Mouse (Mus musculus) ES-E14 (cell line): ENCODE results near the gene Zfp385b. TPM values are rescaled to one million over a fixed set of nuclear protein-coding genes. Genes with fewer than 3 reads are reported as not detected.

Experiments used
- DNase-seq: peaks from one replicate; pipeline ENCODE4 v3.0.0-alpha.2; 2013; ENCODE audit warnings: low read depth, low spot score
- H3K27ac ChIP-seq: 2 replicates; pipeline ENCODE4 v1.5.1; 2012; ENCODE audit warnings: low read depth, mild to moderate bottlenecking, low read length, moderate library complexity, mixed read lengths; ENCODE audit not compliant: poor library complexity, insufficient read depth, severe bottlenecking
- H3K36me3 ChIP-seq: 2 replicates; pipeline ENCODE4 v1.6.1; 2012; ENCODE audit warnings: mild to moderate bottlenecking, low read length, moderate library complexity, mixed read lengths; ENCODE audit not compliant: control insufficient read depth, poor library complexity, insufficient read depth, severe bottlenecking
- H3K4me1 ChIP-seq, 2 experiments: fragments of 150-350 bp in 1 of 2; sonication (generic) in 1 of 2; 2 replicates each; pipeline ENCODE4 v1.6.1; 2012; ENCODE audit warnings: low read length in 2 of 2, mild to moderate bottlenecking in 1 of 2, mixed read lengths in 1 of 2; ENCODE audit not compliant: control insufficient read depth in 2 of 2, insufficient read depth in 2 of 2, poor library complexity in 1 of 2
- H3K4me3 ChIP-seq, 2 experiments: fragments of 150-350 bp in 1 of 2; sonication (generic) in 1 of 2; 2 replicates each; pipeline ENCODE4 v1.5.1; 2012; ENCODE audit warnings: low read length in 2 of 2, low read depth in 1 of 2, mild to moderate bottlenecking in 1 of 2, mixed read lengths in 1 of 2; ENCODE audit not compliant: insufficient read depth in 1 of 2, poor library complexity in 1 of 2, severe bottlenecking in 1 of 2
- H3K9ac ChIP-seq: 2 replicates; pipeline ENCODE4 v1.6.1; 2012; ENCODE audit warnings: low read depth, mild to moderate bottlenecking, low read length, mixed read lengths; ENCODE audit not compliant: poor library complexity, insufficient read depth, severe bottlenecking
- H3K9me3 ChIP-seq: fragments of 150-350 bp; sonication (generic); 2 replicates; pipeline ENCODE4 v1.6.1; 2012; ENCODE audit warnings: low read depth, mild to moderate bottlenecking, low read length; ENCODE audit not compliant: control insufficient read depth, insufficient read depth
- CHD2 ChIP-seq: IDR thresholded peaks from 2 replicates; pipeline ENCODE4 v1.6.1; 2014; ENCODE audit warnings: mild to moderate bottlenecking, low read depth, low read length, inconsistent platforms
- HCFC1 ChIP-seq: IDR thresholded peaks from 2 replicates; pipeline ENCODE4 v1.6.1; 2012; ENCODE audit warnings: low read length, inconsistent platforms, borderline replicate concordance; ENCODE audit not compliant: insufficient read depth
- MAFK ChIP-seq: IDR thresholded peaks from 2 replicates; pipeline ENCODE4 v1.6.1; 2014; ENCODE audit warnings: mild to moderate bottlenecking, low read depth, low read length, inconsistent platforms; ENCODE audit not compliant: insufficient read depth
- ZC3H11A ChIP-seq: IDR thresholded peaks from 2 replicates; pipeline ENCODE4 v1.6.1; 2012; ENCODE audit warnings: low read depth, mild to moderate bottlenecking, inconsistent platforms, low read length, borderline replicate concordance
- ZNF384 ChIP-seq: IDR thresholded peaks from 2 replicates; pipeline ENCODE4 v1.6.1; 2012; ENCODE audit warnings: low read depth, low read length, inconsistent platforms
- in situ Hi-C, 2 experiments: fragments of 600-800 bp; cut with MboI; formaldehyde crosslinking; loops; one replicate each; pipeline ENCODE4 v1.15.1; 2025; ENCODE audit warnings: low sequenced_read_pairs in 2 of 2, inconsistent platforms in 1 of 2; ENCODE audit not compliant: unreplicated experiment in 2 of 2
- total RNA-seq: library from RNA; depleted of rRNA; stranded (reverse); fragments of 300-350 nt; gene quantifications from 2 replicates; pipeline ENCODE4 v1.2.3, GENCODE M21; 2012

The Zfp385b gene
- total RNA-seq, 1 experiment = 0.09 TPM

DNA sequence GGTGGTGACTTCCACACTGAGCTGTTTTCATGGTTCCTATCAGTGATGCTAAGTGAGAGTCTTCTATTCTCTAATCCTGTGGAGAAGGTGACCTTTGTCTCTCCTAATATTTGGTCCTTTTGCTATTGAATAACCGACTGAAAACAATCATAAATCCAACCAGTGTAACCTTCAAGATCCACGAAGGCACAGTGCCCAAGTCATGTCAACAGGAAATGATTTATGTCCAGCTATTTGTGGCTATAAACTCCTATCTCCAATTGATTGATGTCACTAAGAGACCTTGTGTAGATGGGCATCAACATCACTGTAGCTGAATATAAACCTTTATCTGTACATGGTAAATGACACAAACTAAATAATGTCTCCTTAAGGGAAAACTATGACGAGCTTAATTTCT, 187.8 kb downstream of the Zfp385b start:
- in situ Hi-C loops = no loop called here
- Histone ChIP-seq H3K4me1 (no peaks in the 10 kb centered on the region), H3K4me3 (no peak overlapping the region), H3K27ac (no peak overlapping the region), H3K9me3 (no peaks in the 10 kb centered on the region), H3K36me3 (no peaks in the 10 kb centered on the region), H3K9ac (no peak overlapping the region)
- DNase-seq = no peak
- TF ChIP-seq HCFC1 (no peak), MAFK (no peak), CHD2 (no peak), ZC3H11A (no peak), ZNF384 (no peak)

DNA sequence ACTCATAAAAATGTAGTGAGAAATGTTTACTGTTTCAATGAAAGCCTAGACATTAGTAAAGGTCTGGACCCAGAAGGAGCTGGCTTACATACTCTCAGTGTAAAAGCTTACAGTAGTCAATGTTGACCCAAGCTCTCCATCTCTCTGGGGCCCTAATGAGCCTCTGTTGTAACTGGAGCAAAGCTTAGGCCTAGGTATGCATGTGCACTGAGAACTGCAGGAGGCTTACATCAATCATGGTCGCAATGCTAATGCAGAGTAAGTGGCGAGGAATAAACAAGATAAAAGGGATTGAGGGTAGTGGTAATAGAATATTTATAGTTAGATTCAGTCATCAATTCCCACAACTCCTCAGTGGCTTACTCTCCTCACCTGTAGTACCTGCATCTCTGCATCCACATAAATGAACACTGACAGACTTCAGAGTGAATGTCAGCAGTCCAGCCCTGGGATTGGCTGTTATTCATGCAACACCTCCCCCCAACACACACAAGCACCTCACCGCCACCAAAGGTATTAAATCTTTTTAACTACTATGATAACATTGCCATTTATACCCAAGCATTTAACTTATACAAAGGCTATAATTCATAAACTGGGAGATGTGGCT, 191.7 kb downstream of the Zfp385b start:
- H3K4me1 ChIP-seq = no peaks in the 10 kb centered on the region
- no peak overlapping the region for H3K4me3 ChIP-seq
- no peak overlapping the region for H3K27ac ChIP-seq
- H3K36me3 ChIP-seq = no peaks in the 10 kb centered on the region
- no peak for DNase-seq
- H3K9ac ChIP-seq = no peak overlapping the region
- in situ Hi-C loops = no loop called here
- no peaks in the 10 kb centered on the region for H3K9me3 ChIP-seq
- TF ChIP-seq ZNF384 (no peak), MAFK (no peak), CHD2 (no peak)

DNA sequence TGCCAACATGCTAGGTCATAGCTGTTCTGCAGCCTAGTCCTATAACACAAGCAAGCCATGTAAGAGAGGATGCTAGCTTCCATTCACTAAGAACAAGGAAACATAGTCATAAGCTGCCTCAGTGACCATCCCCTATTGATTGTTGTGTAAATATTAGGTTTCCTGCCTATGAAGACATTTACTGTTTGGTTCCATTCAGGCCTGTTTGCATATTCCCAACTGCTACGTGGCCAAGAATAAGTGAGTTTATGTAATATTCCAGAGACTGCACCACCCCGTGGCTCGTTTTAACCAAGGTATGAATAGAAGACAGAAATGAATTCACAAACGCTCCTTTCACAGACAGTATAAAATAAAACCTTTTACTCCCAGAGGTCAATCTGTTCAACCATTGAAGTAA, 200.8 kb downstream of the Zfp385b start:
- H3K36me3 ChIP-seq = no peaks in the 10 kb centered on the region
- no peaks in the 10 kb centered on the region for H3K4me1 ChIP-seq
- no peak overlapping the region for H3K4me3 ChIP-seq
- in situ Hi-C loops = no loop called here
- no peaks in the 10 kb centered on the region for H3K9me3 ChIP-seq
- H3K27ac ChIP-seq = no peak overlapping the region
- no peak overlapping the region for H3K9ac ChIP-seq
- TF ChIP-seq HCFC1 (no peak), ZNF384 (no peak), ZC3H11A (no peak), CHD2 (no peak), MAFK (no peak)
- no peak for DNase-seq

DNA sequence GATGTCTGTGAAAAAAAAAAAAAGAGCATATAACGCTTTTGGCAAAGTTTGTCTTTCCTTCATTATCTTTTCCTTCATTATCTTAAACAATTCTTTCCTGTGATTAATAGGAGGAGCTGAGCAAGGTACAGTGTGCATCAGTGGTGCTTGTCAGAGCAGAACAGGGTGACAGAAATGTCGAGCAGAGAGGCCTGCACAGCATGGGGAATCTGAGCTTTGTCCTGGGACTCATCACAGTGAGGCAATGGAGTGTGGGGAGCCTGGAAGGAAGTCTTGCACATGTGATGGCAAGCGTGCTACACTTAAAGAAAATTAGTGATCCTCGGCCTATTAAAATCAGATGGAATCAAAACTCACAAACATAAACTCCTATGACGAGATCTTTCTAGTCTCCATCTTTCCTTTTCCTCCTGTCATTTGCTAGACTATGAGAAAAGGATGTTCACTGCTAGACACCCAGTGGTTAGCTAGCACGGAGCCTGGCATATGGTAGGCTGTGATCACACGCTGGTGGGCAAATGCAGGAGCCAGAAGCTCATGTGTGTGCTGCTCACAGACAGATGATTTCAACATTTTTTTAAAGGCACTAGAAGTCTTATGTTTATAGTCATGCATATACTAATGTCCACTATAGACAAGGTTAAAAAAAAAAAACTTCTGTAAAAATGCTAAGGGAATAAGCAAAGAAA, 209.0 kb downstream of the Zfp385b start:
- H3K27ac ChIP-seq = no peak overlapping the region
- TF ChIP-seq ZC3H11A = no peak
- no peak for TF ChIP-seq MAFK
- no peak for TF ChIP-seq CHD2
- no peak for TF ChIP-seq ZNF384
- TF ChIP-seq HCFC1 = no peak
- in situ Hi-C loops = no loop called here
- H3K9ac ChIP-seq = no peak overlapping the region
- no peak overlapping the region for H3K4me3 ChIP-seq
- H3K4me1 ChIP-seq = no peaks in the 10 kb centered on the region
- H3K9me3 ChIP-seq = no peaks in the 10 kb centered on the region
- no peak for DNase-seq
- no peaks in the 10 kb centered on the region for H3K36me3 ChIP-seq

DNA sequence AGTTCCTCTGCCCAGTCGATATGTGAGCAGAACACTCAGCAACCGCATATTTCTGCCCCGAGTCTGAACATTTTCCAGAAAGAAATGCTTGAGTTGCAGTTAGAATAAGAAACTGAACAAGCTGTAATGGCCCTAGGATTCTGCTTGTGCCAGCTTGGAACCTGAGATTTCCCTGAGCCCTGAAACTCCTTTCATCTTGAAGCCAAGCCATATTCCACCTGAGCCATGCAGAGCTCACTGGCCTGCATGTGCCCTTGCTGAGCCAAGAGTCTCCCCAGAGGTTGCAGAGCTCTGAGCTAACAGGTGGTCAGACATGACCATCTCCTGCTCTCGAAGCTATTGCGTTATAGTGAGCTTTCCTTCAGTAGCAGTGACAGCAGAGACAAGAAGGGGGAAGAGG, 210.0 kb downstream of the Zfp385b start:
- H3K27ac ChIP-seq = no peak overlapping the region
- no peak overlapping the region for H3K9ac ChIP-seq
- no peaks in the 10 kb centered on the region for H3K9me3 ChIP-seq
- H3K4me1 ChIP-seq = no peaks in the 10 kb centered on the region
- H3K4me3 ChIP-seq = no peak overlapping the region
- H3K36me3 ChIP-seq = no peaks in the 10 kb centered on the region
- in situ Hi-C loops = no loop called here
- no peak for TF ChIP-seq MAFK
- no peak for TF ChIP-seq CHD2
- no peak for TF ChIP-seq ZC3H11A
- no peak for TF ChIP-seq HCFC1
- no peak for TF ChIP-seq ZNF384
- DNase-seq = no peak
